Mouse (Mus musculus) stomach, embryonic 16.5 days (tissue): ENCODE measurements around the gene Sbk1. TPM values are rescaled to one million over a fixed set of nuclear protein-coding genes. Genes with fewer than 3 reads are reported as not detected.
A peak's percentile ranks its signal among the peaks of the same experiment; 100 is the strongest.
"Not testable (repeated sequence)": the region's sequence is repeated elsewhere in the genome, so short reads cannot be mapped to it uniquely, and the experiment has no call there.

Experiments
- ATAC-seq: fragments of 200-750 bp; cut with Nextera tagmentation; 2 replicates; pipeline ENCODE4 v1.8.0; 2017; ENCODE audit warnings: moderate number of reproducible peaks, moderate TSS enrichment; ENCODE audit not compliant: insufficient read depth, low FRiP score
- H3K27ac ChIP-seq: fragments of 300-500 bp; sonication (generic); 2 replicates; pipeline ENCODE4 v1.5.1; 2014; ENCODE audit warnings: low read length
- H3K27me3 ChIP-seq: fragments of 300-500 bp; sonication (generic); 2 replicates; pipeline ENCODE4 v1.6.1; 2014; ENCODE audit warnings: low read length, control low read depth, mixed read lengths; ENCODE audit not compliant: control insufficient read depth, insufficient read depth
- H3K36me3 ChIP-seq: fragments of 300-500 bp; sonication (generic); 2 replicates; pipeline ENCODE4 v1.6.1; 2014; ENCODE audit warnings: low read length; ENCODE audit not compliant: control insufficient read depth, insufficient read depth
- H3K4me1 ChIP-seq: fragments of 300-500 bp; sonication (generic); 2 replicates; pipeline ENCODE4 v1.6.1; 2014; ENCODE audit warnings: low read length, control low read depth, mixed read lengths; ENCODE audit not compliant: control insufficient read depth, insufficient read depth
- H3K4me2 ChIP-seq: fragments of 300-500 bp; sonication (generic); 2 replicates; pipeline ENCODE4 v1.6.1; 2014; ENCODE audit warnings: low read depth, low read length, mixed read lengths
- H3K4me3 ChIP-seq: fragments of 300-500 bp; sonication (generic); replicated peaks from 2 replicates; pipeline ENCODE4 v1.5.1; 2014; ENCODE audit warnings: mild to moderate bottlenecking, low read length
- H3K9ac ChIP-seq: fragments of 300-500 bp; sonication (generic); 2 replicates; pipeline ENCODE4 v1.6.1; 2014; ENCODE audit warnings: low read length
- H3K9me3 ChIP-seq: fragments of 300-500 bp; sonication (generic); replicated peaks from 2 replicates; pipeline ENCODE4 v1.6.1; 2016; ENCODE audit warnings: low read length, control low read depth; ENCODE audit not compliant: control insufficient read depth
- WGBS: fragments of 180-500 bp; shearing (Covaris S2); extraction: QIAGEN DNeasy Blood & Tissue Kit; methylation state at CpG from one replicate; pipeline ENCODE4 v1.1.7; 2014; 5-methylcytosine and 5-hydroxymethylcytosine counted together
- polyA plus RNA-seq: library from polyadenylated mRNA; unstranded; fragments of >200 nt; fragmentation: Nextera tagmentation; extraction: Ambion mirVana; gene quantifications from 2 replicates; pipeline ENCODE4 v1.2.1, GENCODE M21; 2015

Gene Sbk1
- polyA plus RNA-seq, 1 experiment from 2014 or later, result 9.7 TPM

DNA sequence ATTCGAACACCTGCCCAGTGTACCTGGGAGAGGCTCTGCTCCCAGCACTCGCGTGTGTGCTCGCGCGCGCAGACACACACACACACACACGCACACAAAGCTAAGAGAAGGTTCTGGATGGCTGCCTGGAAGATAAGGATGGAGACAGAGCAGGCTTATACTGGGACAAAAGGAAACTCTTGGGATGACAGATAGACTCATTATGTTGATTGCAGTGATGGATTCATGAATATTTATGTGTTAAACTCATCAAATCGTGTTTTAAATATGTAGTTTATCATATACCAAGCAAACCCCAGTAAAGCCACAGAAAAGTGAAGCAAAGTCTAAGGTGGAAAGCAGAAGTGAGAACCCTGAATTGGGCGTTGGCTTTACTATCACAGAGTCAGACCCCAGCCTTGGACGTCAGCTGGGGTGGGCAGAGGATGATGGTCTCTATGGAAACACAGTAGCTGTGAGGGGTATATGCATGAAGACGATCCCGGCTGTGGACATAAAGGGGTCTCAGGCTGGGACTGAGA, 16.2 kb downstream of the Sbk1 start:
- Histone ChIP-seq H3K4me2 (no peak overlapping the region), H3K36me3 (no peaks in the 10 kb centered on the region), H3K27me3 (no peaks in the 10 kb centered on the region), H3K27ac (no peak overlapping the region), H3K4me1 (peaks cover 14% of the 10 kb centered on the region), H3K9ac (peak overlapping the region; percentile 7; the same call in 1 of the 2 replicates), H3K9me3 (no peaks in the 10 kb centered on the region), H3K4me3 (no peak overlapping the region)
- WGBS, result 79% methylated on average over 13 of the region's 13 CpGs
- ATAC-seq, result no peak

DNA sequence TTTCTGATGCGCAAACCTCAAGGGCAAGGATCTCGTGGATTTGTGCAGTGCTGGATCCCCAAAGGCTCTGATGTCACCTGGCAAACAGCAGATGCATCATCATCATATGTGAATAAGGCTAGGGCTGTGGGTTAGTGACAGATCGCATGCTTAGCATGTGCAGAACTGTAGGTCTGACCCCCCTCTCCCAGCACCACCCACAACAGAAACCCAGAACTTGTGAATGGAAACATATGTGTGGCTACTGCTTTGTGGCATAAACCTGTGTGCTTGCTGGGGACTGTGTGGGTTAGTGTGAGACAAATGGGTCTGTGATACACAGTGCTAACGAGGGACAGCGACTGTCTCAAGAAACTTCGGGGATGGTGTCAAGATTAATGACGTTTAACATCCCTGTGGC, 17.0 kb downstream of the Sbk1 start:
- no peak for ATAC-seq
- Histone ChIP-seq H3K9me3 (no peaks in the 10 kb centered on the region), H3K36me3 (no peaks in the 10 kb centered on the region), H3K4me1 (peaks cover 14% of the 10 kb centered on the region), H3K4me3 (no peak overlapping the region), H3K27ac (no peak overlapping the region), H3K9ac (no peak overlapping the region), H3K4me2 (no peak overlapping the region), H3K27me3 (no peaks in the 10 kb centered on the region)
- WGBS, result 70% methylated on average over 7 of the region's 7 CpGs

DNA sequence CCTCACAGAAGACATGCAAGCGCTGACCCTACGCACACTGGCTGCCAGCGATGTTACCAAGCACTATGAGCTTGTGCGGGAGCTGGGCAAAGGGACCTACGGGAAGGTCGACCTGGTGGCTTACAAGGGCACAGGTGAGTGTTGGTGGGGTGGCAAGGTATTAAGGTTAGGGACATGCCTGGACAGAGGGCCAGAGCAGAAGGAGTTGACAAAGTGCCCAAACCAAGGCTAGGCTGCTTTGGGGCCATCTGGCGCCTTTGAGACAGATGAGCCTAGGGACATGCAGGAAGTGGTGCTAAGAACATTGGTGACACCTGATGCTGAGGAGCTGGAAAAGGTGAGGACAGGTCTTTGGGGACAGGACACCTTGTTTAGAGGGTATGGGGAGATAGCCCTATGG, 17.5 kb downstream of the Sbk1 start:
- Histone ChIP-seq H3K4me3 (no peak overlapping the region), H3K9ac (no peak overlapping the region), H3K9me3 (no peaks in the 10 kb centered on the region), H3K4me1 (peaks cover 8% of the 10 kb centered on the region), H3K4me2 (no peak overlapping the region), H3K36me3 (no peaks in the 10 kb centered on the region), H3K27me3 (no peaks in the 10 kb centered on the region), H3K27ac (no peak overlapping the region)
- 92% methylated on average over 7 of the region's 7 CpGs for WGBS
- no peak for ATAC-seq

DNA sequence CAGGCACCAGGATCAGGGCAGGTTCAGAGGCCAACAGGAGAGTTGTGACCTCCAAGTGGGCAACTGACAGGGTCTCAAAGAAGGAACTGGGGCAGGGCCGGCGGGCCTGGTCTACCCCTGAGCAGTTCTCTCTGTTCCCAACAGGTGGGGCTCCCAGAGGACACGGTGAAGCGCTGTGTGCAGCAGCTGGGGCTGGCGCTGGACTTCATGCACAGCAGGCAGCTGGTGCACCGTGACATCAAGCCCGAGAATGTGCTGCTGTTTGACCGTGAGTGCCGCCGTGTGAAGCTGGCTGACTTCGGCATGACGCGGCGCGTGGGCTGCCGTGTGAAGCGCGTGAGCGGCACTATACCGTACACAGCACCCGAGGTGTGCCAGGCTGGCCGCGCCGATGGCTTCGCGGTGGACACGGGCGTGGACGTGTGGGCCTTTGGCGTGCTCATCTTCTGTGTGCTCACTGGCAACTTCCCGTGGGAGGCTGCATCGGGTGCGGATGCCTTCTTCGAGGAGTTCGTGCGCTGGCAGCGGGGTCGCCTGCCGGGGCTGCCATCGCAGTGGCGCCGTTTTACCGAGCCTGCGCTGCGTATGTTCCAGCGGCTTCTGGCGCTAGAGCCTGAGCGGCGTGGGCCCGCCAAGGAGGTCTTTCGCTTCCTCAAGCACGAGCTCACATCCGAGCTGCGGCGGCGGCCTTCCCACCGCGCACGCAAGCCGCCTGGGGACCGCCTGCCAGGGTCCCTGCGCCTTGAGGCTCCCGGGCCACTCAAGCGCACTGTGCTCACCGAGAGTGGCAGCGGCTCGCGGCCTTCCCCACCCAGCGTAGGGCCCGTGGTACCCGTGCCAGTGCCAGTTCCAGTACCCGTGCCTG, 19.5 kb downstream of the Sbk1 start:
- Histone ChIP-seq H3K27ac (no peak overlapping the region), H3K4me2 (no peak overlapping the region), H3K36me3 (no peaks in the 10 kb centered on the region), H3K27me3 (no peaks in the 10 kb centered on the region), H3K9me3 (no peaks in the 10 kb centered on the region), H3K4me1 (no peaks in the 10 kb centered on the region), H3K4me3 (no peak overlapping the region), H3K9ac (no peak overlapping the region)
- no peak for ATAC-seq
- 85% methylated on average over 72 of the region's 72 CpGs for WGBS

DNA sequence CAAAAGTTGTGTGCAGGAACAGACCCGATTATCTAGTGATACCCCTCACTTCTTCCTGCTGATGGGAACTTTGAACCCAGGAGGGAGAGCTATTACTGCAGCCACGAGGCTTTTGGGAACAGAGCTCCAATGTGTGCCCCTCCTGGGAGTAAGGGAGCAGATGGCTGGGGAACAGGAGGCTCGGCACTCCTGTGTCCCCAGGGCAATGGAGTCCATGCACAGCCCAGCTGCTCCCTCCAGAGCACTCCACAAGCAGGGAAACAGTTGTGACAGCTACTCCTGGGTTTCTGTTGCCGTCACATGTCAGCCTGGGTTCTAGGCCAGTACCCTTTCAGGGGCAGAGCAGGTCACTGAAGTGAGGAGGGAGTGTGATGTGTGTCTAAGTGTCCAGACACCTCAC, 20.7 kb downstream of the Sbk1 start:
- Histone ChIP-seq H3K4me2 (no peak overlapping the region), H3K27ac (no peak overlapping the region), H3K36me3 (no peaks in the 10 kb centered on the region), H3K9ac (no peak overlapping the region), H3K9me3 (no peaks in the 10 kb centered on the region), H3K27me3 (no peaks in the 10 kb centered on the region), H3K4me1 (no peaks in the 10 kb centered on the region), H3K4me3 (no peak overlapping the region)
- no peak for ATAC-seq
- 81% methylated on average over 4 of the region's 4 CpGs for WGBS

DNA sequence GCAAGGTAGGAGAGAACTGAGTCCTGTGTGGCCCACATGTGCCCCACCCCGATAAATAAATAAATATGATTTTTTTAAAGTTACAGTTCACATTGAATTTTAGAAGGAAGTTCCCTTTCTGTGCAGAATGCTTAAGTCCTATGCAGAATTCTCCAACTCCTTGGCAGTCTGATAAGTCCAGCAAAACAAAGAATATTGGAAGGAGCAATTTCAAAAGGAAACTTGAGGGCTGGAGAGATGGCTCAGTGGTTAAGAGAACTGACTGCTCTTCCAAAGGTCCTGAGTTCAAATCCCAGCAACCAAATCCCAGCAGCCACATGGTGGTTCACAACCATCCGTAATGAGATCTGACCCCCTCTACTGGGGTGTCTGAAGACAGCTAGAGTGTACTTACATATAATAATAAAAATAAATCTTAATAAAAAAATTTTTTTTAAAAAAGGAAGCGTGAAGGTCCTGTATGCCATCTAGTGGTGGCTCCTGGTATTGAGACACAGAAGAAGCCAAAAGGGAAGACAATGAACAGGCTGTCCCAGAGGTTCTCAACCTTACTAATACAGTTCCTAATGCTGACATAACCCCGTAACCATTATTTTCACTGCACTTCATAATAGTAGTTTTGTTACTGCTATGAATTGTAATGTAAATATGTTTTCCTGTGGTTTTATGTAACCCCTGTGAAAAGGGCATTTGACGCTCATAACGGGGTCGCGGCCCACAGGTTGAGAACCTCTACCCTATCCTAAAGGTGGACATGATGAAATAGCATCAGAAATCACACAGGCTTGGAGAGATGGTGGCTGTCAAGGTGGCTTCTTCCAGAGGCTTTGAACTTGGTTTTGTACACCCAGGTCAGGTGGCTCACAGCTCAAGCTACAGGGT, 25.4 kb downstream of the Sbk1 start:
- H3K9ac ChIP-seq, result no peak overlapping the region
- no peak for ATAC-seq
- H3K36me3 ChIP-seq, result no peaks in the 10 kb centered on the region
- no peak overlapping the region for H3K4me3 ChIP-seq
- whole genome bisulfite sequencing, result 65% methylated on average over 8 of the region's 8 CpGs
- H3K27ac ChIP-seq, result no peak overlapping the region
- H3K4me1 ChIP-seq, result no peaks in the 10 kb centered on the region
- H3K27me3 ChIP-seq, result no peaks in the 10 kb centered on the region
- no peak overlapping the region for H3K4me2 ChIP-seq
- no peaks in the 10 kb centered on the region for H3K9me3 ChIP-seq

DNA sequence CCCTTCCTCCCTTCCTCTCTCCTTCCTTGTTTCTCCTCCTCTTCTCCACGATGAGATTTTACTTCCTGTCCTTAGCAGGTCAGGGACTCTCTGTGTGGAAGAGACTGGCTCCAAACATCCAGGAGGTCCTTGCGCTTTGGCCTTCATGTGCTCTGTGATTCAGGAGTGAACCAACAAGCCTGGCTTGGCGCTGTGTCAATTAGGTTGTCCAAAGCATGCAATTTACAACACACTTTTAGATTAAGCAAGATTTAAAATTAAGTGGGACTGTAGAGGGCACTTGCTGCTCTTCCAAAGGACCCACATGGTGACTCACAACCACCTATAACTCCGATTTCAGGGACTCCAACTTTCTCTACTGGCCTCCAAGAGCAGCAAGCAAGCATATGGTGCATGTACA, 26.4 kb downstream of the Sbk1 start:
- Histone ChIP-seq H3K4me2 (no peak overlapping the region), H3K4me3 (no peak overlapping the region), H3K9ac (no peak overlapping the region), H3K27ac (no peak overlapping the region), H3K36me3 (no peaks in the 10 kb centered on the region), H3K4me1 (no peaks in the 10 kb centered on the region), H3K9me3 (no peaks in the 10 kb centered on the region), H3K27me3 (no peaks in the 10 kb centered on the region)
- ATAC-seq, result no peak
- WGBS, result 67% methylated on average over 4 of the region's 4 CpGs

DNA sequence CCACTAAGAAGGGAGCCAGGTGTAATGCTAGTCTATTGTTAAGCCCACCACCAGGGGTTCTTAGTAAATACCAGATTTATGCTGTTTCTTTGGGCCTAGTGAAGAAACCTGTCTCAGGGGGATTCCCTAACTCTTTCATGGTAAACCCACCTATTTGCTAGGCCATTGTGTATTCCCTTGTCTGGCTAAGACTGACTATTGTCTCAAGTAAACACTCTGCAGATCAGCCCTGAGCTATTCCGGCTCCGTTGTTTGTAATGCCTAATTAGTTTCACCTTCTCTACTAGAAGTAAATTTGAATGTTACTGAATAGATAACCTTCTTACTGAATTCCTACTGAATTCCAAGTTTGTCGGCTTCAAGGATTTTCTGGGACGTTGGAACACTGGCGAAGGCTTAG, 29.4 kb downstream of the Sbk1 start:
- H3K27me3 ChIP-seq, H3K9me3 ChIP-seq, H3K27ac ChIP-seq: not testable (repeated sequence)

DNA sequence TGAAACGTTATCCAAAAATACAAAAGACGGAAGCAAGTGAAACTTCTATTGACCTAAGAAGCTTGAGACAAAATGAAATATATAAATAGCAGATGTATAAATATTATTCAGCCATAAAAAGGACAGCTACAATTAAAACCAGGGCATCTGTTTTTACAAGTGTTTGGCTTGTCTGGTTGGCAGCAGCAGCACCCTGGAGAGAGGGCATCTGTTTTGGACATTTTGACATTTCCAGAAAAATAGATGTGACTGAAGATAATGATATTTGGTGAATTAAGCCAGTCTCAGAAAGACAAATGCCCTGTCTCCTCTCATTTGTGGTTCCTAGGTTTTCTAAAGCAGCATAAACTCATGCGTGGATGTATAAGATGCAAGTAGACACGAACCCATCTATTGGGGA, 39.4 kb downstream of the Sbk1 start:
- Histone ChIP-seq H3K9ac (no peak overlapping the region), H3K36me3 (no peaks in the 10 kb centered on the region), H3K27me3 (no peaks in the 10 kb centered on the region), H3K4me1 (no peaks in the 10 kb centered on the region), H3K4me3 (no peak overlapping the region), H3K4me2 (no peak overlapping the region), H3K27ac (no peak overlapping the region), H3K9me3 (no peaks in the 10 kb centered on the region)
- ATAC-seq, result no peak
- 85% methylated on average over 4 of the region's 4 CpGs for WGBS

More for the DNA sequence above, 29.4 kb downstream of the Sbk1 start:
- 74% methylated on average over 5 of the region's 5 CpGs for WGBS
- not testable (repeated sequence) for H3K4me1 ChIP-seq, H3K9ac ChIP-seq, H3K36me3 ChIP-seq, H3K4me2 ChIP-seq, H3K4me3 ChIP-seq, ATAC-seq
